Mouse (Mus musculus) myocyte (in vitro differentiated cells): ENCODE measurements around the gene Tmem11. TPM values are rescaled to one million over a fixed set of nuclear protein-coding genes. Genes with fewer than 3 reads are reported as not detected.
"Not testable (repeated sequence)": the region's sequence is repeated elsewhere in the genome, so short reads cannot be mapped to it uniquely, and the experiment has no call there.

Source experiments
- H3K27me3 ChIP-seq: one replicate; pipeline ENCODE4 v1.6.1; 2011; ENCODE audit not compliant: control insufficient read depth, insufficient read depth, insufficient read length
- H3K36me3 ChIP-seq: one replicate; pipeline ENCODE4 v1.6.1; 2011; ENCODE audit not compliant: control insufficient read depth, insufficient read depth
- H3K4me2 ChIP-seq: one replicate; pipeline ENCODE4 v1.6.1; 2011; ENCODE audit warnings: low read depth, control low read depth
- H3K4me3 ChIP-seq: one replicate; pipeline ENCODE4 v1.5.1; 2011; ENCODE audit warnings: mild to moderate bottlenecking, control low read depth, moderate library complexity
- H3K79me2 ChIP-seq: one replicate; pipeline ENCODE4 v1.6.1; 2011; ENCODE audit not compliant: control insufficient read depth, insufficient read depth
- H3ac ChIP-seq: one replicate; pipeline ENCODE4 v1.6.1; 2011; ENCODE audit not compliant: control insufficient read depth, insufficient read length
- CEBPB ChIP-seq: IDR thresholded peaks from 2 replicates; pipeline ENCODE4 v1.6.1; 2011; ENCODE audit warnings: mild to moderate bottlenecking, moderate library complexity; ENCODE audit not compliant: poor library complexity, insufficient read depth, severe bottlenecking
- E2F4 ChIP-seq: IDR thresholded peaks from one replicate; pipeline ENCODE4 v1.6.1; 2011; ENCODE audit warnings: mild to moderate bottlenecking, control low read depth, moderate library complexity; ENCODE audit not compliant: insufficient read depth
- MAX ChIP-seq: IDR thresholded peaks from one replicate; pipeline ENCODE4 v1.6.1; 2011; ENCODE audit warnings: low read depth, mild to moderate bottlenecking, control low read depth
- MYOD1 ChIP-seq, 3 experiments: IDR thresholded peaks; one replicate each; pipeline ENCODE4 v1.6.1; 2011; ENCODE audit warnings: control low read depth in 2 of 3, low read depth in 2 of 3, mild to moderate bottlenecking in 2 of 3, moderate library complexity in 1 of 3; ENCODE audit not compliant: insufficient read length in 2 of 3, control insufficient read depth in 1 of 3
- MYOG ChIP-seq, 3 experiments: IDR thresholded peaks; one replicate each; pipeline ENCODE4 v1.6.1; 2011; ENCODE audit warnings: control low read depth in 2 of 3, low read depth in 2 of 3, mild to moderate bottlenecking in 2 of 3; ENCODE audit not compliant: insufficient read length in 2 of 3, control insufficient read depth in 1 of 3, insufficient read depth in 1 of 3
- POLR2A ChIP-seq: IDR thresholded peaks from one replicate; pipeline ENCODE4 v1.6.1; 2011; ENCODE audit warnings: low read depth, mild to moderate bottlenecking, control low read depth, moderate library complexity; ENCODE audit not compliant: insufficient read length
- POLR2AphosphoS2 ChIP-seq: IDR thresholded peaks from one replicate; pipeline ENCODE4 v1.6.1; 2011; ENCODE audit warnings: low read depth, control low read depth; ENCODE audit not compliant: insufficient read length
- REST ChIP-seq: IDR thresholded peaks from one replicate; pipeline ENCODE4 v1.6.1; 2011; ENCODE audit warnings: mild to moderate bottlenecking, control low read depth, moderate library complexity; ENCODE audit not compliant: insufficient read depth, insufficient read length
- SRF ChIP-seq: IDR thresholded peaks from one replicate; pipeline ENCODE4 v1.6.1; 2011; ENCODE audit warnings: low read depth; ENCODE audit not compliant: control insufficient read depth, insufficient read length
- TCF12 ChIP-seq: IDR thresholded peaks from one replicate; pipeline ENCODE4 v1.6.1; 2011; ENCODE audit warnings: mild to moderate bottlenecking, control low read depth; ENCODE audit not compliant: poor library complexity, insufficient read depth, severe bottlenecking
- TCF3 ChIP-seq: IDR thresholded peaks from one replicate; pipeline ENCODE4 v1.6.1; 2011; ENCODE audit warnings: low read depth, control low read depth; ENCODE audit not compliant: insufficient read length
- USF1 ChIP-seq: IDR thresholded peaks from one replicate; pipeline ENCODE4 v1.6.1; 2011; ENCODE audit warnings: low read depth, mild to moderate bottlenecking, control low read depth, moderate library complexity
- polyA plus RNA-seq: library from polyadenylated mRNA; unstranded; fragments of >200 nt; fragmentation: generic; extraction: Trizol; gene quantifications from one replicate; pipeline ENCODE4 v1.2.1, GENCODE M21; 2012; ENCODE audit warnings: missing spikeins

Tmem11 gene
- polyA plus RNA-seq, 1 experiment = 68.7 TPM

DNA sequence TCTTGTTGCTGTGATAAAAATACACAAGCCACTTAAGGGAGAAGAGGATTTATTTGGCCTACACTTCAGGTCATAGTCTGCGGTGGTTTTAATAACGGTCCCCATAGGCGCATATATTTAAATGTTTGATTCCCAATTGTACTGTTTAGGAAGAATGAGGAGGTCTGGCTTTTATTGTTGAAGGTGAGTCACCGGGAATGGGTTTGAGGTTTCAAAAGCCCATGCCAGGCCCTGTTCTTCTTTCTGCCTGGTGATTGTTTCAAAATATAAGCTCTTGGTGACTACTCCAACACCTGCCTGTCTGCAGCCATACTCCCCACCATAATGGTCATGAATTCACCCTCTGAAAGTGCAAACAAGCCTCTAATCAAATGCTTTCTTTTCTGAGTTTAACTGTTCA, 1.5 kb upstream of the Tmem11 start:
- H3K79me2 ChIP-seq = peaks cover 26% of the 10 kb centered on the region
- TF ChIP-seq MAX = no peak
- no peak for TF ChIP-seq E2F4
- no peak for TF ChIP-seq CEBPB
- no peak for TF ChIP-seq TCF12
- no peak for TF ChIP-seq REST
- no peak for TF ChIP-seq MYOD1 (IDR thresholded peaks at IDR 0.05; ENCODE audit: control insufficient read depth in 1 of 3, insufficient read length in 2 of 3, low read depth in 2 of 3)
- TF ChIP-seq MYOG (IDR thresholded peaks at IDR 0.05; ENCODE audit: control insufficient read depth in 1 of 3, insufficient read depth in 1 of 3, insufficient read length in 2 of 3, low read depth in 2 of 3) = no peak
- no peak for TF ChIP-seq SRF
- TF ChIP-seq POLR2AphosphoS2 = no peak
- TF ChIP-seq POLR2A = no peak
- no peak for TF ChIP-seq TCF3
- TF ChIP-seq USF1 = no peak
- no peak overlapping the region for H3ac ChIP-seq
- peak overlapping the region; percentile 38 for H3K4me3 ChIP-seq
- peak overlapping the region; percentile 14 for H3K4me2 ChIP-seq
- H3K27me3 ChIP-seq = no peaks in the 10 kb centered on the region
- H3K36me3 ChIP-seq = no peaks in the 10 kb centered on the region

DNA sequence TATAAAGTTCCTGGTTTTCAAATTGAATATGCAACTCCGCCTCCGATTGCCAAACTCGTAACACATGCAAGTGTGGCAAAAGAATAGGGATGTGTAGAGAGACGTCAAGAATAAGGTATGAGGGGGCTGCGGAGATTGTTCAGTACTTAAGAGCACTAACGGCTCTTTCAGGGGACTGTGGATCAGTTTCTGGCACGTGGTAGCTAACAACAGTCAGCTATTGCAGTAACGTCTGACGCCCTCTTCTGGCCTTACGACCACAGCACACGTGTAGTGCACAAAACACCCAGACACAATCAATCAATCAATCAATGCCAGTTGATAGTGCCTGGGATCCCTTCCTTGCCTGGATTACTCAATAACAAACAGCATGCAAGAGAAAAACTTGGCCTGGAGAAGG, 351 bp upstream of the Tmem11 start:
- Histone ChIP-seq H3K36me3 (no peaks in the 10 kb centered on the region), H3K4me2 (peak overlapping the region; percentile 80), H3ac (peak overlapping the region; percentile 65), H3K4me3 (peak overlapping the region; percentile 38), H3K79me2 (peaks cover 37% of the 10 kb centered on the region), H3K27me3 (no peaks in the 10 kb centered on the region)
- TF ChIP-seq POLR2A (peak; percentile 37), MYOG (IDR thresholded peaks at IDR 0.05; ENCODE audit: control insufficient read depth in 1 of 3, insufficient read depth in 1 of 3, insufficient read length in 2 of 3, low read depth in 2 of 3) (peak in 1 of 3 experiments; percentile 8), MAX (peak; percentile 97), SRF (no peak), MYOD1 (IDR thresholded peaks at IDR 0.05; ENCODE audit: control insufficient read depth in 1 of 3, insufficient read length in 2 of 3, low read depth in 2 of 3) (peak in 1 of 3 experiments; percentile 38), POLR2AphosphoS2 (peak; percentile 67), TCF3 (no peak), TCF12 (no peak), CEBPB (no peak), E2F4 (no peak), USF1 (peak; percentile 72), REST (no peak)

DNA sequence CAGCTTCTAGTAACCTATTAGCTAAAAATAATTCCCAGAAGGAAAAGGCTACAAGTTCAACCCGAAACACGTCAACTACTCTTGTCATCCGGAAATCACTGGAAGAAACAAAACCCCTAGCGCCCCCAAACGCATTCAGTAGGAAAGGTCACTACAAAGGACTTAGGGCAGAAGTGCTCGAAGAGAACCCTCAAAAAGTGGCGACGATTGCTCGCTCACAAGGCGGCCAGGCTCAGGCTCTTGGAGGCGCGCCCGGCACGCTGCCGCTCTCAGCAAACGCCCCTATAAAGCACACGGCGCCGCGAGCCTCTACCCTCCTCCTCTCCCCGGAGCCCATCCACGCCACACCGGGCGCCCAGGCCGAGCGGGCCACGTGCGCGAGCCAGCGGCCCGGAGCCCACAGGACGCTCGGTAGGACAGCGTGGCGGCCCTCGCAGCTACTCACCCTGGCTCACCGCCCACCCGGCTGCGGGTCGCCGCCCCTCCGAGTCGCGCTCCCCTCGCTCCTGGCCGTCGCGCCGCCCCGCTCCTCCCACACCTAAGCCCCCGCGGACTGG, 938 bp downstream of the Tmem11 start:
- TF ChIP-seq SRF (no peak), POLR2AphosphoS2 (peak; percentile 35), MYOG (IDR thresholded peaks at IDR 0.05; ENCODE audit: control insufficient read depth in 1 of 3, insufficient read depth in 1 of 3, insufficient read length in 2 of 3, low read depth in 2 of 3) (peak in 2 of 3 experiments; percentile 8 to 11), MYOD1 (IDR thresholded peaks at IDR 0.05; ENCODE audit: control insufficient read depth in 1 of 3, insufficient read length in 2 of 3, low read depth in 2 of 3) (peak in 1 of 3 experiments; percentile 2)
- H3K4me2 ChIP-seq = peak overlapping the region; percentile 78

DNA sequence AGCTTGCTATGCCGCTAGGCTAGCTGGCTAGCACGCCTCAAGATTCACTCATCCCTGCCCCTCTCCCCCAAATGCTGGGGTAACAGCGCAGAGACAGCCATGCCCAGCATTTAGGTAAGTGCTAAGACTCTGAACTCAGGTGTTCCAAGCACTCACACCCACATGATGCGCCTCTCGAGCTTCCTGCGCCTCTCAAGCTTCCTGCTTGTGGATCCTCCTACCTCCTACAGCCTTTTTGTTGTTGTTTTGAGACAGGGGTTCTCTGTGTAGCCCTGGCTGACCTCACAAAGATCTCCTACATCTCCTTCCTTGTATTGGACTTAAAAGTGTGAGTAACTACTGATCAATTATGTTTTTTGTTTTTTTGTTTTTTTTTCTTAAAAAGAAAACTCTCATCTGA, 6.0 kb downstream of the Tmem11 start:
- Histone ChIP-seq H3K4me2 (no peak overlapping the region), H3K4me3 (no peak overlapping the region), H3K27me3 (no peaks in the 10 kb centered on the region), H3ac (no peak overlapping the region), H3K79me2 (peaks cover 100% of the 10 kb centered on the region), H3K36me3 (no peaks in the 10 kb centered on the region)
- TF ChIP-seq MYOD1 (IDR thresholded peaks at IDR 0.05; ENCODE audit: control insufficient read depth in 1 of 3, insufficient read length in 2 of 3, low read depth in 2 of 3) (no peak), TCF12 (no peak), MAX (no peak), USF1 (no peak), TCF3 (no peak), CEBPB (no peak), POLR2AphosphoS2 (no peak), SRF (no peak), E2F4 (no peak), MYOG (IDR thresholded peaks at IDR 0.05; ENCODE audit: control insufficient read depth in 1 of 3, insufficient read depth in 1 of 3, insufficient read length in 2 of 3, low read depth in 2 of 3) (no peak), POLR2A (no peak), REST (no peak)

More for the DNA sequence above, 938 bp downstream of the Tmem11 start:
- Histone ChIP-seq H3K79me2 (peaks cover 50% of the 10 kb centered on the region), H3K27me3 (no peaks in the 10 kb centered on the region), H3ac (peak overlapping the region; percentile 65), H3K4me3 (peak overlapping the region; percentile 38), H3K36me3 (no peaks in the 10 kb centered on the region)

DNA sequence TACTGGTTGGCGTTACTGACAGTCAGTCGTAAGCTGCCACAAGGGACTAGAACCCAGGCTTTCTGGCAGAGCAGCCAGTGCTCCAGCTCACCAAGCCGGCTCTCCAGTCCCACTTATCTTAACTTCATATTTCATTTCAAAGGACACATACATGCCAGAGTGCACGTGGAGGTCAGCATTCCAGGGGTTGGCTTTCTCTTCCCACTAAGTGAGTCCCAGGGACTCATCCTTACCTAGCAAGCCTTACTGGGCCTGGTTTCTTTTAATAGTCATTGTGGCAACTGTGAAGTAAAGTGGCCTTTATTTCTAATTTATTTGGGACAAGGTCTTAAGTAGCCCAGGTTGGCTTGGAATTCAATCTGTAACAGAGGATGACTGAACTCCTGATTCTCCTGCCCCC, 7.7 kb downstream of the Tmem11 start:
- Histone ChIP-seq H3K4me2 (no peak overlapping the region), H3K27me3 (no peaks in the 10 kb centered on the region), H3K79me2 (peaks cover 100% of the 10 kb centered on the region), H3ac (no peak overlapping the region), H3K4me3 (no peak overlapping the region), H3K36me3 (no peaks in the 10 kb centered on the region)
- TF ChIP-seq CEBPB = no peak
- no peak for TF ChIP-seq MYOG (IDR thresholded peaks at IDR 0.05; ENCODE audit: control insufficient read depth in 1 of 3, insufficient read depth in 1 of 3, insufficient read length in 2 of 3, low read depth in 2 of 3)
- no peak for TF ChIP-seq MAX
- no peak for TF ChIP-seq POLR2AphosphoS2
- TF ChIP-seq POLR2A = no peak
- no peak for TF ChIP-seq REST
- TF ChIP-seq SRF = no peak
- TF ChIP-seq USF1 = no peak
- TF ChIP-seq TCF12 = no peak
- no peak for TF ChIP-seq E2F4
- TF ChIP-seq TCF3 = no peak
- no peak for TF ChIP-seq MYOD1 (IDR thresholded peaks at IDR 0.05; ENCODE audit: control insufficient read depth in 1 of 3, insufficient read length in 2 of 3, low read depth in 2 of 3)

DNA sequence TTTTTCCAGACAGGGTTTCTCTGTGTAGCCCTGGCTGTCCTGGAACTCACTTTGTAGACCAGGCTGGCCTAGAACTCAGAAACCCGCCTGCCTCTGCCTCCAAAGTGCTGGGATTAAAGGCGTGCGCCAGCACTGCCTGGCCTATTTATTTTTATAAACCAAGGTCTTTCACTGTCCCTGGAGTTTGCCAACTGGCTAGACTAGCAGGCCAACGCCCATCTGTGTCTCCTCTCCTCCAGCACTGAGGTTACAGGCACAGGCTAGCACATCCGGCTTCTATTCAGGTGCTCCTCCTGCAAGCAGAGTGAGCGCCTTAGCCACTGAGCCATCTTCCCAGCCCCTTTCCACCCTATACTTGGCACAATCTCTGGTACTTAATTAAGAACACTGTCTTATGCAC, 9.6 kb downstream of the Tmem11 start:
- H3K36me3 ChIP-seq, H3K4me3 ChIP-seq, H3ac ChIP-seq, H3K27me3 ChIP-seq, H3K4me2 ChIP-seq: not testable (repeated sequence)
- peaks cover 100% of the 10 kb centered on the region for H3K79me2 ChIP-seq
